Mouse (Mus musculus) embryonic facial prominence, embryonic 12.5 days (tissue): ENCODE data around the gene Npm1. TPM values are rescaled to one million over a fixed set of nuclear protein-coding genes. Genes with fewer than 3 reads are reported as not detected.

ENCODE experiments used
- ATAC-seq: fragments of 200-750 bp; cut with Nextera tagmentation; 2 replicates; pipeline ENCODE4 v1.8.0; 2017; ENCODE audit not compliant: insufficient number of reproducible peaks, insufficient read depth, low FRiP score, low TSS enrichment
- H3K27ac ChIP-seq: fragments of 300-500 bp; sonication (generic); 2 replicates; pipeline ENCODE4 v1.5.1; 2016; ENCODE audit warnings: mild to moderate bottlenecking
- H3K27me3 ChIP-seq: fragments of 300-500 bp; sonication (generic); 2 replicates; pipeline ENCODE4 v1.6.1; 2016; ENCODE audit warnings: mild to moderate bottlenecking, moderate library complexity
- H3K36me3 ChIP-seq: fragments of 300-500 bp; sonication (generic); 2 replicates; pipeline ENCODE4 v1.6.1; 2016; ENCODE audit warnings: mild to moderate bottlenecking
- H3K4me1 ChIP-seq: fragments of 300-500 bp; sonication (generic); 2 replicates; pipeline ENCODE4 v1.6.1; 2016
- H3K4me2 ChIP-seq: fragments of 300-500 bp; sonication (generic); replicated peaks from 2 replicates; pipeline ENCODE4 v1.6.1; 2016; ENCODE audit warnings: mild to moderate bottlenecking, moderate library complexity
- H3K4me3 ChIP-seq: fragments of 300-500 bp; sonication (generic); 2 replicates; pipeline ENCODE4 v1.5.1; 2016; ENCODE audit warnings: mild to moderate bottlenecking
- H3K9ac ChIP-seq: fragments of 300-500 bp; sonication (generic); 2 replicates; pipeline ENCODE4 v1.6.1; 2016; ENCODE audit warnings: mild to moderate bottlenecking, moderate library complexity
- H3K9me3 ChIP-seq: fragments of 300-500 bp; sonication (generic); 2 replicates; pipeline ENCODE4 v1.6.1; 2016; ENCODE audit warnings: mild to moderate bottlenecking, moderate library complexity
- WGBS: fragments of 180-500 bp; shearing (Covaris S2); methylation state at CpG from one replicate; pipeline ENCODE4 v1.1.7; 2016; 5-methylcytosine and 5-hydroxymethylcytosine counted together
- polyA plus RNA-seq: library from polyadenylated mRNA; unstranded; fragments of >200 nt; fragmentation: Nextera tagmentation; extraction: Ambion mirVana; gene quantifications from 2 replicates; pipeline ENCODE4 v1.2.1, GENCODE M21; 2016

Npm1 gene
- polyA plus RNA-seq, 1 experiment from 2014 or later: 970 TPM

DNA sequence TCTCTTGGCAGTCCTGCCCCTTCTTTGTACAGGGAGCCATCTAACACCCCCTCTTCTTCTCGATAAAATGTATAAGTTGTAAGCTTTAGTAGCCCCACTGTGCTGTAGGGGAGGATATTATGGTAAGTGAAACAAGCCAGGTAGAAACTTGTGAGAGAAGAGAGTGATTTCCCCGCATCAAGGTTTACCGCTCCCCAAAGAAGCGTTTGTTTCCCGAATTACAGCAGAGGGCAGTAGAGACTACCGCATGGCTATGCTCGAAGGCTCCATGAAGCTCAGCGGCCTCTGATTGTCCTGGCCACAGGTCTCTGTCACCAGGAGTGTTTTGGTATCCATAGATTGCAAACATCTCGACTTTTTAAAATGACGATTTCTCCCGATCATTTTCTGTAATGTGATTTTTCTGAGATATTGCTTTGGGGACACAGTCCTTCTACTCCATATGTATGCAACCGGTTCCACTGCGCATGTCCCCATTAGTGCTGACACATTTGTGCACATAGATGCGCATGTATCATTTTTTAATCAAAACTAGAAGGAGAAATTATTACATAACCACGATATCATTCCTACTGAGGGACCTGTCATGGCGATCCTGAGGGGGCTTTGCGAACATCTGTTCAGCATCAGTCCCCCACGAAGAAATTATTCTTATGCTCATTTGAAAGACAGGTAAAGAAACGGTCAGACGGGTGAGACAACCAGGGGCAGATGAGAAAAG lies 13.7 kb upstream of the Npm1 start:
- no peak overlapping the region for H3K4me2 ChIP-seq
- no peak overlapping the region for H3K27ac ChIP-seq
- H3K27me3 ChIP-seq: peaks cover 36% of the 10 kb centered on the region
- H3K4me1 ChIP-seq: peaks cover 10% of the 10 kb centered on the region
- no peak for ATAC-seq
- no peaks in the 10 kb centered on the region for H3K36me3 ChIP-seq
- no peak overlapping the region for H3K9ac ChIP-seq
- WGBS: 28% methylated on average over 20 of the region's 20 CpGs
- H3K4me3 ChIP-seq: no peak overlapping the region
- no peaks in the 10 kb centered on the region for H3K9me3 ChIP-seq

DNA sequence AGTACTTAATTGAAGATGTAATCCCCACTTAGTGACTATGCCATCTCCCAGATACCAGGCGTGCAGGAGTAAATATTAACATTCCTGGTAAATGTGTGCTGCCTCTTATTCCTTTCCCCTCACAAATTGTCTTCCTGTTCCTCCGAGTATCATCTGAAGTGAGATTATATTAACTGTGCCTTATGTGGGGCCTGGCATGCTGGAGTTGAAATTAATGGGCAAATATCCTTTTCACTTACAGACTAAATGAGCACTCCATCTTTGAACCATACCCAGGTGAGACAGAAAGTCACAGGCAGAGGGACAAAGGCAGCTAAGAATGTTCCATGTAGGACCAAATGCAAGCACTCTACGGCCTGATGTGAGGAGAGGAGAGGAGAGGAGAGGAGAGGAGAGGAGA lies 12.8 kb upstream of the Npm1 start:
- no peaks in the 10 kb centered on the region for H3K36me3 ChIP-seq
- H3K27me3 ChIP-seq: peaks cover 31% of the 10 kb centered on the region
- no peaks in the 10 kb centered on the region for H3K9me3 ChIP-seq
- ATAC-seq: no peak
- H3K4me2 ChIP-seq: no peak overlapping the region
- H3K4me1 ChIP-seq: peaks cover 5% of the 10 kb centered on the region
- H3K4me3 ChIP-seq: no peak overlapping the region
- H3K27ac ChIP-seq: no peak overlapping the region
- 54% methylated on average over 3 of the region's 3 CpGs for WGBS
- no peak overlapping the region for H3K9ac ChIP-seq

DNA sequence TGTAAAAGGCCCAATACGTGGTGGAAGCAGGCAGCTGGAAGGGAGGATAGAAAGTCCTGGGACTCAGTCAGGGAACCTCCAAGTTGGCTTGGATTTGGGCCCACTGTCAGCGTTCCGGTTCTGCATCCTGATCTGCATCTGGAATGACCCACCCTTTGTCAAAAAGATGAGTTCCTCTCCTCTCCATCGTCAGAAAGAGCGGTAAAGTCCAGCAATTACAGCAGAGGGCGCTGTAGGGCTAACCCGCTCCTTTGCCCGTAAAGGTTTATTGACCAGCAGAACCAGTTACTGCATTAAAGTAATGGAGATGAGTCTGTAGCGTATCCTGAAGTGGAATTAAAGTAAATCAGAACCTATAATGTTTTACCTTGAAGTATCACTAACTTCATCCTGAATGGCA lies 7.5 kb upstream of the Npm1 start:
- Histone ChIP-seq H3K27me3 (no peaks in the 10 kb centered on the region), H3K4me1 (no peaks in the 10 kb centered on the region), H3K4me3 (no peak overlapping the region), H3K4me2 (no peak overlapping the region), H3K36me3 (no peaks in the 10 kb centered on the region), H3K9ac (no peak overlapping the region), H3K9me3 (no peaks in the 10 kb centered on the region), H3K27ac (no peak overlapping the region)
- no peak for ATAC-seq
- whole genome bisulfite sequencing: 15% methylated on average over 9 of the region's 9 CpGs

DNA sequence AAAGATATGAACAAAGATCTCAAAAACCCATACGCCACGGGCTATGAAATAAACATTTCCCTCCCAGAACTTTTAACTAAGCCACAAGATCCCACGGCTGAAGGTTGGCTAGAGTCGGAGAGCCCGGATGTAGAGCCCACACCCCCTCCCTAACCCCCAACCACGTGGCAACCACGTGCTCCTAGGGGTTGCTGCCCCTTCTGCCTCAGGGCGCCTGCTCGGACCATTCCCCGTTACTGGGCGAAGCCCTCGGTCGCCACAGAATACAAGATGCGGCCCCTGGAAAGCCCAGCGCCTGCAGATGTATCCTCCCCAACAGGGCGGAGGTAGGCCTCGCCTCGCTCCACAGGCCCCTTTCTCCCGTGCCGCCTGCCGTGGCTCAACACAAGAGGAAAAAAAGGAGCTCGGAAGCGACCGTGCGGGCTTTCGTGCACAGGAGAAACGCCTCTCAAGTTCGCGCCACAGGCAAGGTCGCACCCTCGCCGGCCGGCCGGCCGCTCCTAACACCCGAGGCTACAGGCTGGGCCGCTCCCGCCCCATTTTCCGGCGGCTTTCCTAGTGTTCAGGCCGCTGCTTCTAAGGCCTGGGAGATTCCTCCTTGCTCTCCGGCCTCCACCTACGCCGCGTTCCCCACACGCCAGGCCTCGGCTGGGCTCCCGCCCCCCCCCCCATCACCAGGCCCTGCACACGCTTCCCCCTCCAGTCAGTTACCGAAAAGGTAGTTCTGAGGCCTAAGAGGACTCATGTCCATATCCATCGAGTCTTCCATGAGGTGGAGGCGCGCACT lies 602 bp downstream of the Npm1 start:
- 2% methylated on average over 53 of the region's 53 CpGs for WGBS
- ATAC-seq: peak; percentile 64
- Histone ChIP-seq H3K36me3 (peaks cover 36% of the 10 kb centered on the region), H3K27ac (peak overlapping the region; percentile 89), H3K4me1 (peaks cover 11% of the 10 kb centered on the region), H3K4me3 (peak overlapping the region; percentile 100), H3K9me3 (no peaks in the 10 kb centered on the region), H3K9ac (peak overlapping the region; percentile 98), H3K4me2 (peak overlapping the region; percentile 91), H3K27me3 (no peaks in the 10 kb centered on the region)

DNA sequence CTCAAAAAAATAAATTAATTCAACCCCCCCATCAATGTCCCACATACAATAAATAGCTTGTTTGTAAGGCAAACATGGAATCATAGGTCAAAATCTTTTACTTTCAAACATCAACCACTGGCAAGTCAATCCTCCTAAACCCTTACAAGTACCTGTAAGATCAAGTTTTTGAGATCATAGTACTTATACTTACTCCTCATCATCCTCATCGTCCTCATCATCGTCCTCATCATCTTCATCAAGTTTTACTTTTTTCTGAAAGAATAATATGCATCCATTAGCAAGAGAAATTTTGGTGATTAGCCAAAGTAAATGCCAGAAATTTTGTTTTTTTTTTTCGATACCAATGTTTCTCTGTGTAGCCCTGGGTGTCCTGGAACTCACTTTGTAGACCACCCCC lies 3.3 kb downstream of the Npm1 start:
- WGBS: 94% methylated on average over 3 of the region's 3 CpGs
- Histone ChIP-seq H3K4me2 (no peak overlapping the region), H3K9ac (no peak overlapping the region), H3K4me3 (no peak overlapping the region), H3K4me1 (peaks cover 11% of the 10 kb centered on the region), H3K36me3 (peaks cover 52% of the 10 kb centered on the region), H3K27me3 (no peaks in the 10 kb centered on the region), H3K9me3 (no peaks in the 10 kb centered on the region), H3K27ac (no peak overlapping the region)
- no peak for ATAC-seq

DNA sequence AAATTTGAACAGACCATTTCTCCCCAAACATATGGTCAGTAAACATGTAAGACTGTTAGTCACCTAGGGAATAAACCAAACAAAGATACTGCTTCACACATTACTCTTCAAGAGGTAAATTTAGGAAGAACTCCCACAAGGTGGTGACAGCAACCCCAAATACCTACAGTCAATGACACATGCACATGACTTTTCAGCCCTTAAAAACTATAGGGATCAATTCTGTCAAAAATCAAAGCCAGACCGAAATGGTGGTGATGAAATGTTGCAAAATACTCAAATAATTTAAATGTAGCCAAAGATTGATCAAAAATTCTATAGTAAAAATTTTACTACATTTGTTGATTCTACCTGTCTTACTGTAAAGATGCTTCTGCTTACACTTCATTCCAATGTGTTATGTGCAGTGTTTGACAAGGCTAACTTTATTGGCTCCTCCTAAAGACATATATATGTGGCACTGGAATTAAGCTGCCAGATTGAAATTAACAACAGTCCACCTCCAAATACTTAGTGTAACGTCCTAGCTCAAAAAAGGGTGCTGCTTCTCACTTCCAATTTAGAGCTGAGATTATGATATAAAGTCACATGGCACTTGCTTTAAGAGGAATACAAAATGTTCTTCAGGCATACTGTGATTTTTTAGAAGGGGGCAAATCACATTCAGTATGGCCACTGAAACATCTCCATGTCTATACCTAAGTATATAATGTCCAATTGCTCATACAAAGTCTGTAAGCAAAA lies 5.4 kb downstream of the Npm1 start:
- ATAC-seq: no peak
- no peak overlapping the region for H3K9ac ChIP-seq
- H3K4me3 ChIP-seq: no peak overlapping the region
- no peak overlapping the region for H3K27ac ChIP-seq
- H3K36me3 ChIP-seq: peaks cover 66% of the 10 kb centered on the region
- peaks cover 11% of the 10 kb centered on the region for H3K4me1 ChIP-seq
- WGBS: 76% methylated on average over 2 of the region's 2 CpGs
- no peaks in the 10 kb centered on the region for H3K27me3 ChIP-seq
- no peak overlapping the region for H3K4me2 ChIP-seq
- H3K9me3 ChIP-seq: no peaks in the 10 kb centered on the region

DNA sequence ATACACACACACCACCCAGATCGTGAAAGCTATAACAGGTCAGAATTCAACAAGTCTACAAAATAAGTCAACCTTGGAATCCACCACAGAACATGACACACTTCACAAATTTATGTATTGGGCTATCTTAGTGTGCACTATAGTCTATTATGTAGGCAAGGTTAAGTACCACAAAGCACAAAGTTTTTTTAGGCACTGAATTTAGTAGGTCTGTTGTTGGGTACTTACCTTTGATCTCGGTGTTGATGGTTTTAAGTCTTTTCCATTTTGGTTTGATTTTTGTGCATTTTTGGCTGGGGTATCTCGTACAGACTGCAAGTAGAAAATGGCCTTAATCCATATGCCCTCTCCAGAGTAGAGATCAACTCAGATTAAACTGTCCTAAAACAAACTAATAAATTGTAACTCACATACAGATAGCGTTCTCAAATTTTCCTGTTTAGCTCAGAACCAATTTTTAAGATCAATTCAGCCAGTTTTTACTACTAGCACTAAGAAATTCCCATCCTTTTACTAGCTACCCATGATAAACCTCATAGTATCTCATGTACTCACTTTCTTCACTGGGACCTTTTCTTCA lies 6.5 kb downstream of the Npm1 start:
- H3K4me1 ChIP-seq: peaks cover 11% of the 10 kb centered on the region
- H3K9me3 ChIP-seq: no peaks in the 10 kb centered on the region
- no peak overlapping the region for H3K4me2 ChIP-seq
- no peaks in the 10 kb centered on the region for H3K27me3 ChIP-seq
- WGBS: 88% methylated on average over 4 of the region's 4 CpGs
- no peak overlapping the region for H3K4me3 ChIP-seq
- H3K9ac ChIP-seq: no peak overlapping the region
- no peak overlapping the region for H3K27ac ChIP-seq
- no peak for ATAC-seq
- peaks cover 74% of the 10 kb centered on the region for H3K36me3 ChIP-seq

DNA sequence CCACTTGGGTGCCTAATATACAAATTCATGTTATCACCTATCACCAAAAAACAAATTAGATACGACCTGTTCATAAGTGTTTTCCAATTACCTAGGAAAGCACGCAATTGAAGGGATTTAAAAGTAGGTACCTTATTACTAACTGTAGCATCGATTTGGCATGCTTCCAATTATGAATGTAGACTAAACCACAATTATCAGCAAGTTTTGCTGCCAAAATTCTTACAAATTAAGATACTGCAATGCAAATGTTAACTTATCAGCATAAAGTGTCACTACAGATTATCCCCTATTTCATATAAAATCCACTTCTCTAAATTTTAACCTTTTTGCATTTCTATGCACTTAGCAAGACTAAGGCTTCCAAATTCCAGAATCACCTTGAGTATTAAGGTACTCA lies 8.5 kb downstream of the Npm1 start:
- WGBS: 88% methylated on average over 3 of the region's 3 CpGs
- no peak overlapping the region for H3K27ac ChIP-seq
- H3K9me3 ChIP-seq: no peaks in the 10 kb centered on the region
- no peak overlapping the region for H3K9ac ChIP-seq
- ATAC-seq: no peak
- H3K36me3 ChIP-seq: peaks cover 73% of the 10 kb centered on the region
- no peak overlapping the region for H3K4me3 ChIP-seq
- no peaks in the 10 kb centered on the region for H3K27me3 ChIP-seq
- H3K4me1 ChIP-seq: no peaks in the 10 kb centered on the region
- H3K4me2 ChIP-seq: no peak overlapping the region

DNA sequence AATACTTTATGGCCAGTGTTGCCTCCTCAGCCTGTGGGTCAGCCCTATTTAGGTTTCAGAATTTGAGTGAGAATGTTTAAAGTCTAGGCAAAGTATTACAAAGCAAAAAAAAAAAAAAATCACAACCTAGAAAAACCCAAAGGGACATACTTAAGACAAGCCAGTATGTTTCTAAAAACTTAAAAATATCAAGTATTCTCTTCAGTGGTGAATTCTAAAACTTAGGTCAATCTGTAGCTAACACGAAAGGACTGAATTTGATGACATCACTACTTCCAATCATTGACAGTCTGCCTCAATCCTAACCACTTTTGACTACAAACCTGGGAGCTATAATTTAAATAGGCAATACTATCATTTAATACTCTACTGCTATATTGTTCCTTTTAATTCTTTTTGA lies 10.0 kb downstream of the Npm1 start:
- Histone ChIP-seq H3K4me3 (no peak overlapping the region), H3K9me3 (no peaks in the 10 kb centered on the region), H3K9ac (no peak overlapping the region), H3K27ac (no peak overlapping the region), H3K27me3 (no peaks in the 10 kb centered on the region), H3K4me2 (no peak overlapping the region), H3K36me3 (peaks cover 60% of the 10 kb centered on the region), H3K4me1 (no peaks in the 10 kb centered on the region)
- no peak for ATAC-seq
- 93% methylated on average over 1 of the region's 1 CpGs for WGBS

DNA sequence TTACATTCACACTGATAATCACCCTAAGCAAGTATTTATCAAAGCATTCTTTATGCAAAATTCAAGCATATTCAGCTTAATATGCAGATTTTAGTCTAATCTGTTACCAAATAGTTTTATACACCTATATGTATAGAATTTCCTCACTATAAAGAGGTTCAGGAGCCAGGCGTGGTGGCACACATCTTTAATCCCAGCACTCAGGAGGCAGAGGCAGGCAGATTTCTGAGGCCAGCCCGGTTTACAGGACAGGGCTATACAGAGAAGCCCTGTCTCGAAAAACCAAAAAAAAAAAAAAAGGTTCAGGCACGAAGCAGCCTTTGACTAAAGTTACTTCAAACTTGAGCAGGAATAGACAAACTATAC lies 11.2 kb downstream of the Npm1 start:
- Histone ChIP-seq H3K36me3 (peaks cover 51% of the 10 kb centered on the region), H3K9me3 (no peaks in the 10 kb centered on the region), H3K4me2 (no peak overlapping the region), H3K9ac (no peak overlapping the region), H3K27me3 (peaks cover 6% of the 10 kb centered on the region), H3K4me1 (peaks cover 7% of the 10 kb centered on the region; the same call in 1 of the 2 replicates), H3K4me3 (no peak overlapping the region), H3K27ac (no peak overlapping the region)
- 77% methylated on average over 4 of the region's 4 CpGs for WGBS
- no peak for ATAC-seq

DNA sequence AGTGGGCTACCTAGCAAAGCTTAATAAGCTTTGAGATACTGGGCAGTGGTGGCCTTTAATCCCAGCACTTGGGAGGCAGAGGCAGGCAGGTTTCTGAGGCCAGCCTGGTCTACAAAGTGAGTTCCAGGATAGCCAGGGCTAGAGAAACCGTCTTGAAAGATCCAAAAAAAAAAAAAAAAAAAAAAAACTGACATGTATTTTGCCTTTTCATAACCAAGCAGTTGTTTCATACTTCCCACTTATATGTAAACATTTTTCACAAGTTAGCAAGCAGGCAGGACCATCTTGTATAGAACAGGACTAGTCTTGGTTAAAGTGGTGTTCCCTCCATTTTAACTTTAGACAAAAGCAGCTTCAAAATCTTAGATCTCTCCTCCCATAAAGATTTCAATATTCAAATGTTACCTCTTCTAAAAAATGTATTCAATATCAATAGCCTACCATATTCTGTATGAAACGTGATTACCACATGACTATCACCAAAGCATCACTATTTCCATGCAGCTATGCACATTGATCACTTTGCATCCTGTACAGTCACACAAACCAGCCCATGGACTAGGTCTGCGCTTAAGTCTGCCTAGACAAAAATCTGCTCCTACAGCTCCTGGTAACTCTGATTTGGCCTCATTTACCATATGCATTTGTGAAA lies 11.8 kb downstream of the Npm1 start:
- Histone ChIP-seq H3K4me1 (peaks cover 11% of the 10 kb centered on the region; the same call in 1 of the 2 replicates), H3K4me3 (no peak overlapping the region), H3K27ac (no peak overlapping the region), H3K36me3 (peaks cover 48% of the 10 kb centered on the region), H3K27me3 (peaks cover 8% of the 10 kb centered on the region), H3K9ac (no peak overlapping the region), H3K4me2 (no peak overlapping the region), H3K9me3 (no peaks in the 10 kb centered on the region)
- 74% methylated on average over 3 of the region's 3 CpGs for WGBS
- no peak for ATAC-seq
